Mouse (Mus musculus) MEL (cell line): Measurements from ENCODE around the gene Nr2c1. TPM values are rescaled to one million over a fixed set of nuclear protein-coding genes. Genes with fewer than 3 reads are reported as not detected.

ENCODE experiments used
- DNase-seq: peaks from one replicate; pipeline ENCODE4 v3.0.0; 2011; ENCODE audit warnings: low read depth, low spot score
- H3K27ac ChIP-seq: 2 replicates; pipeline ENCODE4 v1.5.1; 2012; ENCODE audit warnings: low read depth, mild to moderate bottlenecking, control low read depth, low read length, moderate library complexity; ENCODE audit not compliant: control insufficient read depth
- H3K27me3 ChIP-seq, 2 experiments: fragments of 150-350 bp in 1 of 2; sonication (generic) in 1 of 2; 2 replicates each; pipeline ENCODE4 v1.6.1; 2012; ENCODE audit warnings: low read length in 2 of 2, mild to moderate bottlenecking in 2 of 2, improper control_type of control experiment in 1 of 2, moderate library complexity in 1 of 2; ENCODE audit not compliant: insufficient read depth in 2 of 2, control insufficient read depth in 1 of 2
- H3K36me3 ChIP-seq, 2 experiments: 2 replicates each; pipeline ENCODE4 v1.6.1; 2012 to 2014; ENCODE audit warnings: low read length in 2 of 2, improper control_type of control experiment in 1 of 2, inconsistent platforms in 1 of 2, mild to moderate bottlenecking in 1 of 2; ENCODE audit not compliant: insufficient read depth in 2 of 2, control insufficient read depth in 1 of 2
- H3K4me1 ChIP-seq, 2 experiments: fragments of 150-350 bp in 1 of 2; sonication (generic) in 1 of 2; 2 replicates each; pipeline ENCODE4 v1.6.1; 2012; ENCODE audit warnings: low read length in 2 of 2, improper control_type of control experiment in 1 of 2, mild to moderate bottlenecking in 1 of 2; ENCODE audit not compliant: insufficient read depth in 2 of 2, control insufficient read depth in 1 of 2
- H3K4me3 ChIP-seq, 2 experiments: fragments of 150-350 bp in 1 of 2; sonication (generic) in 1 of 2; 2 replicates each; pipeline ENCODE4 v1.5.1; 2012; ENCODE audit warnings: low read depth in 2 of 2, low read length in 2 of 2, mild to moderate bottlenecking in 2 of 2, moderate library complexity in 2 of 2, control low read depth in 1 of 2, improper control_type of control experiment in 1 of 2; ENCODE audit not compliant: control insufficient read depth in 1 of 2, insufficient read depth in 1 of 2
- H3K79me2 ChIP-seq: 2 replicates; pipeline ENCODE4 v1.6.1; 2012; ENCODE audit warnings: mild to moderate bottlenecking, low read length, moderate library complexity; ENCODE audit not compliant: control insufficient read depth, poor library complexity, insufficient read depth
- H3K9ac ChIP-seq: 2 replicates; pipeline ENCODE4 v1.6.1; 2012; ENCODE audit warnings: low read depth, mild to moderate bottlenecking, control low read depth, low read length, moderate library complexity; ENCODE audit not compliant: control insufficient read depth, poor library complexity, severe bottlenecking
- H3K9me3 ChIP-seq: fragments of 150-350 bp; sonication (generic); replicated peaks from 2 replicates; pipeline ENCODE4 v1.6.1; 2012; ENCODE audit warnings: mild to moderate bottlenecking, low read length, improper control_type of control experiment, moderate library complexity; ENCODE audit not compliant: insufficient read depth
- BHLHE40 ChIP-seq: IDR thresholded peaks from 2 replicates; pipeline ENCODE4 v1.6.1; 2012; ENCODE audit warnings: low read depth, mild to moderate bottlenecking, inconsistent platforms, low read length, improper control_type of control experiment, borderline replicate concordance
- CHD1 ChIP-seq: IDR thresholded peaks from 2 replicates; pipeline ENCODE4 v1.6.1; 2012; ENCODE audit warnings: low read depth, mild to moderate bottlenecking, inconsistent platforms, low read length, improper control_type of control experiment
- CTCF ChIP-seq, 3 experiments: IDR thresholded peaks in 2 of 3; conservative IDR thresholded peaks in 1 of 3; 2 replicates each; pipeline ENCODE4 v1.5.1; 2011 to 2012; ENCODE audit warnings: low read length in 3 of 3, low read depth in 2 of 3, mild to moderate bottlenecking in 2 of 3, improper control_type of control experiment in 1 of 3, inconsistent platforms in 1 of 3, mixed read lengths in 1 of 3, moderate library complexity in 1 of 3; ENCODE audit not compliant: control insufficient read depth in 1 of 3, insufficient read depth in 1 of 3, poor library complexity in 1 of 3, severe bottlenecking in 1 of 3
- ELF1 ChIP-seq: IDR thresholded peaks from 2 replicates; pipeline ENCODE4 v1.6.1; 2014; ENCODE audit warnings: low read depth, mild to moderate bottlenecking, inconsistent platforms, low read length, improper control_type of control experiment, moderate library complexity
- EP300 ChIP-seq, 2 experiments: IDR thresholded peaks; 2 replicates each; pipeline ENCODE4 v1.6.1; 2011; ENCODE audit warnings: improper control_type of control experiment in 2 of 2, low read length in 2 of 2, low read depth in 1 of 2, mild to moderate bottlenecking in 1 of 2
- HCFC1 ChIP-seq: IDR thresholded peaks from 2 replicates; pipeline ENCODE4 v1.6.1; 2012; ENCODE audit warnings: low read depth, mild to moderate bottlenecking, inconsistent platforms, low read length, improper control_type of control experiment, moderate library complexity
- JUND ChIP-seq: IDR thresholded peaks from 2 replicates; pipeline ENCODE4 v1.6.1; 2011; ENCODE audit warnings: low read depth, mild to moderate bottlenecking, improper control_type of control experiment, low read length
- MAFK ChIP-seq: IDR thresholded peaks from 2 replicates; pipeline ENCODE4 v1.6.1; 2011; ENCODE audit warnings: low read depth, mild to moderate bottlenecking, low read length, improper control_type of control experiment, borderline replicate concordance
- MAX ChIP-seq: IDR thresholded peaks from 2 replicates; pipeline ENCODE4 v1.6.1; 2011; ENCODE audit warnings: low read length, improper control_type of control experiment
- MXI1 ChIP-seq: IDR thresholded peaks from 2 replicates; pipeline ENCODE4 v1.6.1; 2011; ENCODE audit warnings: mild to moderate bottlenecking, low read depth, low read length, improper control_type of control experiment
- MYB ChIP-seq: IDR thresholded peaks from 2 replicates; pipeline ENCODE4 v1.6.1; 2011; ENCODE audit warnings: mild to moderate bottlenecking, low read depth, low read length, improper control_type of control experiment
- NELFE ChIP-seq: IDR thresholded peaks from 2 replicates; pipeline ENCODE4 v1.6.1; 2011; ENCODE audit warnings: low read depth, low read length, improper control_type of control experiment
- POLR2A ChIP-seq, 2 experiments: IDR thresholded peaks; 2 replicates each; pipeline ENCODE4 v1.6.1; 2011 to 2012; ENCODE audit warnings: low read length in 2 of 2, mild to moderate bottlenecking in 2 of 2, control low read depth in 1 of 2, improper control_type of control experiment in 1 of 2, low read depth in 1 of 2, moderate library complexity in 1 of 2; ENCODE audit not compliant: control insufficient read depth in 1 of 2, insufficient read depth in 1 of 2, poor library complexity in 1 of 2
- TAL1 ChIP-seq: IDR thresholded peaks from 2 replicates; pipeline ENCODE4 v1.6.1; 2012; ENCODE audit warnings: mild to moderate bottlenecking, inconsistent platforms, low read length, moderate library complexity, mixed read lengths
- TBP ChIP-seq: IDR thresholded peaks from 2 replicates; pipeline ENCODE4 v1.8.0; 2011; ENCODE audit warnings: low read depth, low read length, improper control_type of control experiment
- TCF12 ChIP-seq: IDR thresholded peaks from 2 replicates; pipeline ENCODE4 v1.6.1; 2014; ENCODE audit warnings: low read depth, mild to moderate bottlenecking, inconsistent platforms, low read length, improper control_type of control experiment, moderate library complexity
- USF2 ChIP-seq, 2 experiments: IDR thresholded peaks; 2 replicates each; pipeline ENCODE4 v1.6.1; 2011 to 2012; ENCODE audit warnings: improper control_type of control experiment in 2 of 2, low read length in 2 of 2, borderline replicate concordance in 1 of 2, inconsistent platforms in 1 of 2, low read depth in 1 of 2, mild to moderate bottlenecking in 1 of 2; ENCODE audit not compliant: insufficient read depth in 1 of 2
- ZC3H11A ChIP-seq: IDR thresholded peaks from 2 replicates; pipeline ENCODE4 v1.6.1; 2012; ENCODE audit warnings: low read depth, mild to moderate bottlenecking, inconsistent platforms, low read length, improper control_type of control experiment
- ZKSCAN1 ChIP-seq: IDR thresholded peaks from 2 replicates; pipeline ENCODE4 v1.6.1; 2012; ENCODE audit warnings: low read depth, mild to moderate bottlenecking, inconsistent platforms, low read length, improper control_type of control experiment, moderate library complexity
- polyA plus RNA-seq, 2 experiments: library from polyadenylated mRNA; stranded (reverse) in 1 of 2; unstranded in 1 of 2; fragments of >175 nt in 1 of 2; fragments of >200 nt in 1 of 2; gene quantifications; 2 replicates each; pipeline versions ENCODE4 v1.2.1 to v1.2.4; 2012; ENCODE audit warnings: low replicate concordance in 2 of 2, low read depth in 1 of 2; ENCODE audit not compliant: insufficient read length in 2 of 2, insufficient read depth in 1 of 2, missing spikeins in 1 of 2
- total RNA-seq: library from RNA; depleted of rRNA; stranded (reverse); fragments of 300-350 nt; gene quantifications from 2 replicates; pipeline ENCODE4 v1.2.3, GENCODE M21; 2012

Gene Nr2c1
- total and polyA plus RNA-seq, 3 experiments = 3.3 to 5.7 TPM; not detected in 1

DNA sequence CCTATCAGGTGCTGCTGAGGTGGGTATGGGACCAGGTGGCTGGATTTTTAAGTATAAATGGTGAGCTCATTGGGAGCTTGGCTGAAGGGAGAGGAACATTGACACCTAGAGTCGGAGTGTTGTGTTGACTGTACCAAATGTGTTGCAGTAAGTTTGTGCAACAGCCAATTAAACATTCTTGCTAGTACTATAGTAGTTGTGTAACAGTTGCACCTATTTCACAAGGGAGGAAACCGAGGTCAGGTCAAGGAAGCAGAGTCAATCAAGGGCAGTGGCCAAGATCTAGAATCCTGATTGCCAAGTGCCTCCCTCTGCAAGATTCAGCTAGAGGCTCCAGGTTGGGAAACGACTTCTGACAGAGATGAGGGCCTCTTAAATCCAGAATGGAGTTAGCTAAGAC, 49.7 kb upstream of the Nr2c1 start:
- H3K27ac ChIP-seq = no peak overlapping the region

DNA sequence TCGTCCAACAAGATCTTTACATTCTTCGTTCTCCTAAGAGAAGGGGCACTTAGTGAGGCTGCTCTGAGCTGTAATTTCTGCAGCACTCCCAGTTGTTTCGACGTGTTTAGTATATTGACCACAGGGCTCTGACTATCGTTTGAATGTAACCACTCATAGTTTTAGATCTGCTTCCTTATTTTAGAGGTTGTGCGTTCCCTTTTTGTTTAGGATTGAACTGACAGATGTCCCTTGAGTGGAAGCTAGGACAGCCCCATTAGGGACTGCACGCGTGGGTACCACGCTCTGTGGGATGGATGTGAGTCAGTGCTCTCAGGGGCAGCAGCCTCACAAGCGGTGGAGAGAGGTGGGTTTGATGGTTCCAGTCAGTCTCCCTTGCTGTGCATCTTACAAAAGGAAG, 42.3 kb upstream of the Nr2c1 start:
- peaks cover 4 to 15% of the 10 kb centered on the region in 2 experiments for H3K4me1 ChIP-seq
- no peak overlapping the region for H3K27ac ChIP-seq
- no peak overlapping the region for H3K9ac ChIP-seq
- no peaks in the 10 kb centered on the region for H3K9me3 ChIP-seq
- H3K79me2 ChIP-seq = no peaks in the 10 kb centered on the region
- H3K27me3 ChIP-seq = no peaks in the 10 kb centered on the region
- no peak for DNase-seq
- H3K36me3 ChIP-seq = peaks cover 0 to 12% of the 10 kb centered on the region in 2 experiments; a peak in 2 of 4 replicates
- H3K4me3 ChIP-seq = no peak overlapping the region
- no peak for TF ChIP-seq TAL1

More for the DNA sequence above, 49.7 kb upstream of the Nr2c1 start:
- Histone ChIP-seq H3K9ac (no peak overlapping the region), H3K9me3 (no peaks in the 10 kb centered on the region), H3K27me3 (no peaks in the 10 kb centered on the region), H3K36me3 (peaks cover 0 to 15% of the 10 kb centered on the region in 2 experiments; a peak in 2 of 4 replicates), H3K79me2 (no peaks in the 10 kb centered on the region), H3K4me3 (no peak overlapping the region), H3K4me1 (peaks cover 0 to 14% of the 10 kb centered on the region in 2 experiments; a peak in 3 of 4 replicates)
- no peak for DNase-seq
- TF ChIP-seq CTCF (IDR thresholded peaks at IDR 0.05 in 2 of 3, conservative IDR thresholded peaks at IDR 0.05 in 1 of 3; ENCODE audit: control insufficient read depth in 1 of 3, insufficient read depth in 1 of 3, low read depth in 2 of 3, low read length in 3 of 3, poor library complexity in 1 of 3, severe bottlenecking in 1 of 3) (no peak), MAX (no peak), TCF12 (no peak), MXI1 (no peak), MAFK (no peak), TAL1 (no peak), TBP (no peak), EP300 (IDR thresholded peaks at IDR 0.05; ENCODE audit: low read depth in 1 of 2, low read length in 2 of 2) (no peak), POLR2A (IDR thresholded peaks at IDR 0.05; ENCODE audit: control insufficient read depth in 1 of 2, insufficient read depth in 1 of 2, low read depth in 1 of 2, low read length in 2 of 2, poor library complexity in 1 of 2) (no peak), MYB (no peak), ZC3H11A (no peak), CHD1 (no peak), ZKSCAN1 (no peak), BHLHE40 (no peak), JUND (no peak), NELFE (no peak), ELF1 (no peak), HCFC1 (no peak), USF2 (IDR thresholded peaks at IDR 0.05; ENCODE audit: borderline replicate concordance in 1 of 2, insufficient read depth in 1 of 2, low read depth in 1 of 2, low read length in 2 of 2) (no peak)
